Mouse (Mus musculus): ENCODE results near the gene Stat3. TPM values are rescaled to one million over a fixed set of nuclear protein-coding genes. Genes with fewer than 3 reads are reported as not detected.

Stat3 gene
- polyA plus RNA-seq, 1 experiment from 2014 or later: 75.6 TPM

DNA sequence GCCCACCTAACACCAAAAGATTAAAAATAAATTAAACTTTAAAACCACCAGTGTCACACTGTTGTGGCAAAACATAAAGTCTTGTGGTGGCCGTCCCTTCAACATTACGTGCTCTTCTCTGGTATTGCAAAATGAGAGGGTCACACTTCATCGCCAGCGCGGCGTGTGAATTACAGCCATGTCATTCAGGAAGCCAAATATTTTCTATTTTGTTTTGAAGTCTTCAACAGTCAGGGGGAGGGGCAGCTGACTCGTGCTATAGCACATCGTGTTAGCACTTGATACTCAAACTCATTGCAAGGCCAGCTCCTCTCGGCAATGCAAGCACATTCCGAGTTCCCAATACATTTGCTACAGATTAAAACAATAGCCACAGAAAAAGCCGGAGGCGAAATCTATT, 98.5 kb downstream of the Stat3 start:
- peaks cover 12% of the 10 kb centered on the region; the same call in 1 of the 2 replicates for H3K4me1 ChIP-seq
- no peaks in the 10 kb centered on the region for H3K27me3 ChIP-seq
- H3K4me3 ChIP-seq (replicated peaks): no peak overlapping the region
- 37% methylated on average over 12 of the region's 12 CpGs for WGBS
- H3K4me2 ChIP-seq (replicated peaks): no peak overlapping the region
- no peaks in the 10 kb centered on the region for H3K36me3 ChIP-seq
- no peaks in the 10 kb centered on the region for H3K9me3 ChIP-seq (replicated peaks)
- no peak overlapping the region for H3K27ac ChIP-seq (replicated peaks)
- H3K9ac ChIP-seq: no peak overlapping the region
- ATAC-seq (ENCODE audit: insufficient number of reproducible peaks, low FRiP score, low TSS enrichment, low read depth): no peak

DNA sequence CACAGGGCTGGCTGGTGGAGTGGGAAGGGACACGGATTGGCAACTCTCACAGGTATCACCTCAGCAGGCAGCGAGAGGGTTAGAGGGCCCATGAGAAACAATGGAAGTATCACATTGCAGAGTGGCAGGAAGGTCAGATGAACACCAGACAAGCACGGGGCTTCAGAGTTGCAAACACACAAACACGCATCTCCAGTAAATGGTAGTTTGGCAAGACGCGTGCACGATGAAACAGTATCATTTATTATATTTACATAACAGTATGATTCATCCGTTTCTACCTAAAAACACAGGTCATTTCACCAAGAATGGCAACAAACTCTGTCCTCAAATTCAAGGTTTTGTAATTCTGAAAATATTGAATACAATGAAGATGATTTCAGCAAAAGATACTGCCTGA, 99.8 kb downstream of the Stat3 start:
- ATAC-seq (ENCODE audit: insufficient number of reproducible peaks, low FRiP score, low TSS enrichment, low read depth): no peak
- Histone ChIP-seq H3K27ac (replicated peaks) (no peak overlapping the region), H3K9ac (no peak overlapping the region), H3K4me3 (replicated peaks) (no peak overlapping the region), H3K9me3 (replicated peaks) (no peaks in the 10 kb centered on the region), H3K36me3 (no peaks in the 10 kb centered on the region), H3K4me2 (replicated peaks) (no peak overlapping the region), H3K4me1 (0 out of 2 replicates have a peak, but pooled peaks cover 5% of the 10 kb centered on the region), H3K27me3 (no peaks in the 10 kb centered on the region)
- 54% methylated on average over 8 of the region's 8 CpGs for WGBS

DNA sequence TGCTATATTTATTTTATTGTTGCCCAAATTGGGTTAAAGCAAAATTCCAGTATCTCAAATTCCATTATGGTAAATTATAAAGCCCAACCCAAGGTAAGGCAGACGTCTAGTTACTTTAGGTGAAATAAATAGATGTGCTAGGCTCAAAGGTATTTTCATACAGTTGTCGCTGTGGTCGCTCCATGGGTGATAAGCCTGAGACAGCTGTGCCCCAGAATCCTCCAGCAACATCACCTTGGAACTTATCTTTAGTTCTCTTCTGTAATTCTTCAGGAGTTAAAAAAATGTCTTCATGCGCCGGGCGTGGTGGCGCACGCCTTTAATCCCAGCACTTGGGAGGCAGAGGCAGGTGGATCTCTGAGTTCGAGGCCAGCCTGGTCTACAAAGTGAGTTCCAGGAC, 100.4 kb downstream of the Stat3 start:
- H3K27ac ChIP-seq (replicated peaks): no peak overlapping the region
- no peak overlapping the region for H3K9ac ChIP-seq
- ATAC-seq (ENCODE audit: insufficient number of reproducible peaks, low FRiP score, low TSS enrichment, low read depth): no peak
- H3K9me3 ChIP-seq (replicated peaks): no peaks in the 10 kb centered on the region
- 86% methylated on average over 9 of the region's 9 CpGs for WGBS
- H3K36me3 ChIP-seq: no peaks in the 10 kb centered on the region
- H3K4me1 ChIP-seq: 0 out of 2 replicates have a peak, but pooled peaks cover 5% of the 10 kb centered on the region
- no peak overlapping the region for H3K4me3 ChIP-seq (replicated peaks)
- H3K27me3 ChIP-seq: no peaks in the 10 kb centered on the region
- H3K4me2 ChIP-seq (replicated peaks): no peak overlapping the region

DNA sequence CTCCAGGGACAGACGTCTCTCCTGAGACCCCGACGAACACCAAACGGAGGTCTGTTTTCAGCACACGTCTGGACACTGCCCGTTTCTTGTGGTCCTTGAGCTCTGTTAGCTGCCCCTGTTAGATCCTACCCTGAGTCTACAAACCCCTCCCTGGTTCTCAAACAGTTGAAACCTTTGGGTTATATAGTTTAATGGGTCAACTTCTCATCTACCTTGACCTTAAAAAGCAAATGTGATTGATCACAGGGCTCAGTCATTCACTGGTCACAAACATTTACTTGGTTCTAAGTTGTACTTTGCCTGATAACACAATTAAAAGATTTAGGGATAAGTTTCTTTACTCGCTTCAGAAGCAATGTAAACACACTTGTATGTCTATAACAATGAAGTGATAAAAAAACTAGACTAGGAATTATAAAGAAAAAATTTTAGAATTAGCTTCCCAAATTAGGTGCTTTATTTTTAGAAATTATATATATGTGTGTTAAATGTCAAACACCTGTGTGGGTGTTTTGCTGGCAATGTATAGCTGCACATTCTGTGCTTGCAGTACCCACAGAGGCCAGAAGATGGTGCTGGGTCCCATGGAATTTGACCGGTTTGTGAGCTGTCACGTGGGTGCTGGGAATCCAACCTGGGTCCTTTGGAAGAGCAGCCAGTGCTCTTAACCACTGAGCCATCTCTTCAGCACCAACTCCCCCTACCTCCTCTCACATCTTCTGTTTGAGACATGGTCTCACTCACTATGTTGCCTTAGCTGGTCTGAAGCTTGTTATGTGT, 102.2 kb downstream of the Stat3 start:
- Histone ChIP-seq H3K4me1 (peaks cover 18% of the 10 kb centered on the region), H3K4me3 (replicated peaks) (no peak overlapping the region), H3K36me3 (no peaks in the 10 kb centered on the region), H3K27me3 (no peaks in the 10 kb centered on the region), H3K4me2 (replicated peaks) (no peak overlapping the region), H3K27ac (replicated peaks) (no peak overlapping the region), H3K9me3 (replicated peaks) (no peaks in the 10 kb centered on the region), H3K9ac (no peak overlapping the region)
- no peak for ATAC-seq (ENCODE audit: insufficient number of reproducible peaks, low FRiP score, low TSS enrichment, low read depth)
- 85% methylated on average over 9 of the region's 9 CpGs for WGBS

Other genes with a start within 250 kb of the Stat3 start
- gene Zfp385c, start 247.1 kb downstream of the Stat3 start, polyA plus RNA-seq (2015; fragmentation: Nextera tagmentation; extraction: Ambion mirVana): 2.0 and 3.1 TPM in 2 replicates
- 3.4 and 5.9 TPM in 2 replicates for gene Dhx58, start 235.3 kb downstream of the Stat3 start, polyA plus RNA-seq (2015; fragmentation: Nextera tagmentation; extraction: Ambion mirVana)
- gene Kat2a, start 227.1 kb downstream of the Stat3 start, polyA plus RNA-seq (2015; fragmentation: Nextera tagmentation; extraction: Ambion mirVana): 54.6 and 61.1 TPM in 2 replicates
- 0.55 TPM in 1 of 2 replicates, not detected in the other for gene Hspb9, start 225.7 kb downstream of the Stat3 start, polyA plus RNA-seq (2015; fragmentation: Nextera tagmentation; extraction: Ambion mirVana)
- gene Rab5c, start 201.3 kb downstream of the Stat3 start, polyA plus RNA-seq (2015; fragmentation: Nextera tagmentation; extraction: Ambion mirVana): 31.0 and 33.2 TPM in 2 replicates
- 0.64 and 1.1 TPM in 2 replicates for gene Kcnh4, start 179.6 kb downstream of the Stat3 start, polyA plus RNA-seq (2015; fragmentation: Nextera tagmentation; extraction: Ambion mirVana)
- not detected in 2 replicates for gene Hcrt, start 176.6 kb downstream of the Stat3 start, polyA plus RNA-seq (2015; fragmentation: Nextera tagmentation; extraction: Ambion mirVana)
- gene Ghdc, start 168.6 kb downstream of the Stat3 start, polyA plus RNA-seq (2015; fragmentation: Nextera tagmentation; extraction: Ambion mirVana): 7.2 and 9.2 TPM in 2 replicates
- 24.9 and 25.3 TPM in 2 replicates for gene Stat5b, start 88.8 kb downstream of the Stat3 start, polyA plus RNA-seq (2015; fragmentation: Nextera tagmentation; extraction: Ambion mirVana)
- gene Stat5a, start 80.2 kb downstream of the Stat3 start, polyA plus RNA-seq (2015; fragmentation: Nextera tagmentation; extraction: Ambion mirVana): 9.7 and 10.4 TPM in 2 replicates
- gene Cavin1, start 31.3 kb upstream of the Stat3 start, polyA plus RNA-seq (2015; fragmentation: Nextera tagmentation; extraction: Ambion mirVana): 330 and 343 TPM in 2 replicates
- gene Atp6v0a1, start 69.9 kb upstream of the Stat3 start, polyA plus RNA-seq (2015; fragmentation: Nextera tagmentation; extraction: Ambion mirVana): 36.8 and 40.3 TPM in 2 replicates
- gene Naglu, start 130.5 kb upstream of the Stat3 start, polyA plus RNA-seq (2015; fragmentation: Nextera tagmentation; extraction: Ambion mirVana): 15.1 and 16.6 TPM in 2 replicates
- gene Hsd17b1, start 138.9 kb upstream of the Stat3 start, polyA plus RNA-seq (2015; fragmentation: Nextera tagmentation; extraction: Ambion mirVana): 0.24 and 0.25 TPM in 2 replicates
- gene Coasy, start 143.0 kb upstream of the Stat3 start, polyA plus RNA-seq (2015; fragmentation: Nextera tagmentation; extraction: Ambion mirVana): 43.2 and 44.9 TPM in 2 replicates
- gene Mlx, start 147.7 kb upstream of the Stat3 start, polyA plus RNA-seq (2015; fragmentation: Nextera tagmentation; extraction: Ambion mirVana): 50.3 and 52.0 TPM in 2 replicates
- gene Psmc3ip, start 155.9 kb upstream of the Stat3 start, polyA plus RNA-seq (2015; fragmentation: Nextera tagmentation; extraction: Ambion mirVana): 32.0 and 33.6 TPM in 2 replicates
- 25.3 and 26.7 TPM in 2 replicates for gene Retreg3, start 180.4 kb upstream of the Stat3 start, polyA plus RNA-seq (2015; fragmentation: Nextera tagmentation; extraction: Ambion mirVana)
- gene Tubg1, start 180.4 kb upstream of the Stat3 start, polyA plus RNA-seq (2015; fragmentation: Nextera tagmentation; extraction: Ambion mirVana): 69.7 and 73.4 TPM in 2 replicates
- gene Tubg2, start 216.4 kb upstream of the Stat3 start, polyA plus RNA-seq (2015; fragmentation: Nextera tagmentation; extraction: Ambion mirVana): 11.1 and 11.9 TPM in 2 replicates
- gene Cntnap1, start 231.0 kb upstream of the Stat3 start, polyA plus RNA-seq (2015; fragmentation: Nextera tagmentation; extraction: Ambion mirVana): 2.0 and 2.2 TPM in 2 replicates
- gene Plekhh3, start 231.8 kb upstream of the Stat3 start, polyA plus RNA-seq (2015; fragmentation: Nextera tagmentation; extraction: Ambion mirVana): 27.2 and 28.7 TPM in 2 replicates
- gene Ccr10, start 235.9 kb upstream of the Stat3 start, polyA plus RNA-seq (2015; fragmentation: Nextera tagmentation; extraction: Ambion mirVana): 0.24 and 0.50 TPM in 2 replicates